Mouse (Mus musculus) forebrain, embryonic 16.5 days (tissue): ENCODE measurements around the gene Tuba1c. TPM values are rescaled to one million over a fixed set of nuclear protein-coding genes. Genes with fewer than 3 reads are reported as not detected.
A peak's percentile ranks its signal among the peaks of the same experiment; 100 is the strongest.

Experiments used
- ATAC-seq: fragments of 200-750 bp; cut with Nextera tagmentation; 2 replicates; pipeline ENCODE4 v1.8.0; 2017; ENCODE audit warnings: mild to moderate bottlenecking, moderate library complexity
- H3K27ac ChIP-seq: fragments of 300-500 bp; sonication (generic); 2 replicates; pipeline ENCODE4 v1.5.1; 2014; ENCODE audit warnings: low read length, control low read depth
- H3K27me3 ChIP-seq: fragments of 300-500 bp; sonication (generic); replicated peaks from 2 replicates; pipeline ENCODE4 v1.6.1; 2014; ENCODE audit warnings: low read length; ENCODE audit not compliant: control insufficient read depth, insufficient read depth
- H3K36me3 ChIP-seq: fragments of 300-500 bp; sonication (generic); 2 replicates; pipeline ENCODE4 v1.6.1; 2014; ENCODE audit not compliant: control insufficient read depth, insufficient read depth
- H3K4me1 ChIP-seq: fragments of 300-500 bp; sonication (generic); replicated peaks from 2 replicates; pipeline ENCODE4 v1.6.1; 2014; ENCODE audit warnings: low read length; ENCODE audit not compliant: control insufficient read depth, insufficient read depth
- H3K4me2 ChIP-seq: fragments of 300-500 bp; sonication (generic); 2 replicates; pipeline ENCODE4 v1.6.1; 2014; ENCODE audit warnings: mild to moderate bottlenecking, low read length, control low read depth
- H3K4me3 ChIP-seq: fragments of 300-500 bp; sonication (generic); replicated peaks from 2 replicates; pipeline ENCODE4 v1.5.1; 2014; ENCODE audit warnings: mild to moderate bottlenecking, low read length, control low read depth
- H3K9ac ChIP-seq: fragments of 300-500 bp; sonication (generic); replicated peaks from 2 replicates; pipeline ENCODE4 v1.6.1; 2014; ENCODE audit warnings: low read depth, low read length, control low read depth
- H3K9me3 ChIP-seq: fragments of 300-500 bp; sonication (generic); 2 replicates; pipeline ENCODE4 v1.6.1; 2016; ENCODE audit warnings: low read length; ENCODE audit not compliant: control insufficient read depth
- WGBS: fragments of 180-500 bp; shearing (Covaris S2); extraction: QIAGEN DNeasy Blood & Tissue Kit; methylation state at CpG from one replicate; pipeline ENCODE4 v1.1.7; 2014; 5-methylcytosine and 5-hydroxymethylcytosine counted together
- polyA plus RNA-seq: library from polyadenylated mRNA; unstranded; fragments of >200 nt; fragmentation: Nextera tagmentation; extraction: Ambion mirVana; gene quantifications from 2 replicates; pipeline ENCODE4 v1.2.1, GENCODE M21; 2015

The Tuba1c gene
- polyA plus RNA-seq, 1 experiment from 2014 or later: 42.1 TPM

- 74% methylated on average over 4 of the region's 4 CpGs for WGBS
- no peak overlapping the region for H3K4me3 ChIP-seq
- H3K27ac ChIP-seq: no peak overlapping the region
- peaks cover 6% of the 10 kb centered on the region for H3K4me1 ChIP-seq
- H3K9me3 ChIP-seq: no peaks in the 10 kb centered on the region
- H3K36me3 ChIP-seq: no peaks in the 10 kb centered on the region
- no peak overlapping the region for H3K9ac ChIP-seq
- ATAC-seq: no peak
- no peak overlapping the region for H3K4me2 ChIP-seq
- H3K27me3 ChIP-seq: no peaks in the 10 kb centered on the region; the same call in 1 of the 2 replicates
Measured at GRCm38 (mm10) chr15:99035431-99035830, 5.7 kb downstream of the Tuba1c start.

GRCm38 (mm10) chr15:99036249-99036905 is 6.7 kb downstream of the Tuba1c start:
- Histone ChIP-seq H3K4me1 (peaks cover 6% of the 10 kb centered on the region), H3K9ac (no peak overlapping the region), H3K4me2 (no peak overlapping the region), H3K9me3 (no peaks in the 10 kb centered on the region), H3K27ac (no peak overlapping the region), H3K27me3 (no peaks in the 10 kb centered on the region), H3K4me3 (no peak overlapping the region), H3K36me3 (no peaks in the 10 kb centered on the region)
- 67% methylated on average over 8 of the region's 8 CpGs for WGBS
- ATAC-seq: no peak

- Histone ChIP-seq H3K36me3 (no peaks in the 10 kb centered on the region), H3K27ac (no peak overlapping the region), H3K4me2 (no peak overlapping the region), H3K4me3 (no peak overlapping the region), H3K9ac (no peak overlapping the region), H3K9me3 (no peaks in the 10 kb centered on the region), H3K27me3 (no peaks in the 10 kb centered on the region), H3K4me1 (peaks cover 5% of the 10 kb centered on the region)
- 91% methylated on average over 1 of the region's 1 CpGs for WGBS
- no peak for ATAC-seq
Measured at GRCm38 (mm10) chr15:99038025-99038424, 8.3 kb downstream of the Tuba1c start.

GRCm38 (mm10) chr15:99038797-99039196 is 9.1 kb downstream of the Tuba1c start:
- Histone ChIP-seq H3K36me3 (no peaks in the 10 kb centered on the region), H3K4me3 (no peak overlapping the region), H3K4me2 (no peak overlapping the region), H3K27me3 (no peaks in the 10 kb centered on the region), H3K4me1 (peaks cover 5% of the 10 kb centered on the region), H3K9ac (no peak overlapping the region), H3K27ac (no peak overlapping the region), H3K9me3 (no peaks in the 10 kb centered on the region)
- no peak for ATAC-seq
- 94% methylated on average over 5 of the region's 5 CpGs for WGBS

GRCm38 (mm10) chr15:99039306-99039705 is 9.6 kb downstream of the Tuba1c start:
- no peak overlapping the region for H3K9ac ChIP-seq
- H3K27ac ChIP-seq: no peak overlapping the region
- H3K4me1 ChIP-seq: peaks cover 5% of the 10 kb centered on the region
- no peaks in the 10 kb centered on the region for H3K27me3 ChIP-seq
- H3K4me2 ChIP-seq: no peak overlapping the region
- 85% methylated on average over 4 of the region's 4 CpGs for WGBS
- ATAC-seq: no peak
- no peak overlapping the region for H3K4me3 ChIP-seq
- H3K36me3 ChIP-seq: no peaks in the 10 kb centered on the region
- H3K9me3 ChIP-seq: no peaks in the 10 kb centered on the region

- peaks cover 5% of the 10 kb centered on the region for H3K4me1 ChIP-seq
- H3K4me2 ChIP-seq: no peak overlapping the region
- no peak overlapping the region for H3K27ac ChIP-seq
- H3K9me3 ChIP-seq: no peaks in the 10 kb centered on the region
- ATAC-seq: no peak
- H3K9ac ChIP-seq: no peak overlapping the region
- H3K36me3 ChIP-seq: no peaks in the 10 kb centered on the region
- H3K27me3 ChIP-seq: no peaks in the 10 kb centered on the region
- whole genome bisulfite sequencing: 66% methylated on average over 26 of the region's 26 CpGs
- H3K4me3 ChIP-seq: no peak overlapping the region
Measured at GRCm38 (mm10) chr15:99039996-99040919, 10.6 kb downstream of the Tuba1c start.

GRCm38 (mm10) chr15:99040920-99041856 is 11.5 kb downstream of the Tuba1c start:
- 0 out of 2 replicates have a peak overlapping the region, but pooled peaks have one; percentile 7 for H3K9ac ChIP-seq

GRCm38 (mm10) chr15:99042334-99042733 is 12.6 kb downstream of the Tuba1c start:
- 88% methylated on average over 5 of the region's 5 CpGs for WGBS
- Histone ChIP-seq H3K36me3 (no peaks in the 10 kb centered on the region), H3K4me2 (no peak overlapping the region), H3K27me3 (no peaks in the 10 kb centered on the region), H3K4me1 (peaks cover 5% of the 10 kb centered on the region), H3K27ac (no peak overlapping the region), H3K9ac (no peak overlapping the region), H3K9me3 (no peaks in the 10 kb centered on the region), H3K4me3 (no peak overlapping the region)
- ATAC-seq: no peak

More at GRCm38 (mm10) chr15:99040920-99041856, 11.5 kb downstream of the Tuba1c start:
- WGBS: 31% methylated on average over 21 of the region's 21 CpGs
- H3K9me3 ChIP-seq: no peaks in the 10 kb centered on the region
- peak overlapping the region; percentile 20; the same call in 1 of the 2 replicates for H3K4me2 ChIP-seq
- no peak for ATAC-seq
- H3K4me3 ChIP-seq: no peak overlapping the region
- H3K4me1 ChIP-seq: peaks cover 5% of the 10 kb centered on the region
- H3K27ac ChIP-seq: no peak overlapping the region
- no peaks in the 10 kb centered on the region for H3K36me3 ChIP-seq
- no peaks in the 10 kb centered on the region for H3K27me3 ChIP-seq
